Mouse (Mus musculus): Measurements from ENCODE around the gene Scyl1. TPM values are rescaled to one million over a fixed set of nuclear protein-coding genes. Genes with fewer than 3 reads are reported as not detected.

The Scyl1 gene
- polyA plus RNA-seq, 1 experiment from 2014 or later = 65.8 TPM

DNA sequence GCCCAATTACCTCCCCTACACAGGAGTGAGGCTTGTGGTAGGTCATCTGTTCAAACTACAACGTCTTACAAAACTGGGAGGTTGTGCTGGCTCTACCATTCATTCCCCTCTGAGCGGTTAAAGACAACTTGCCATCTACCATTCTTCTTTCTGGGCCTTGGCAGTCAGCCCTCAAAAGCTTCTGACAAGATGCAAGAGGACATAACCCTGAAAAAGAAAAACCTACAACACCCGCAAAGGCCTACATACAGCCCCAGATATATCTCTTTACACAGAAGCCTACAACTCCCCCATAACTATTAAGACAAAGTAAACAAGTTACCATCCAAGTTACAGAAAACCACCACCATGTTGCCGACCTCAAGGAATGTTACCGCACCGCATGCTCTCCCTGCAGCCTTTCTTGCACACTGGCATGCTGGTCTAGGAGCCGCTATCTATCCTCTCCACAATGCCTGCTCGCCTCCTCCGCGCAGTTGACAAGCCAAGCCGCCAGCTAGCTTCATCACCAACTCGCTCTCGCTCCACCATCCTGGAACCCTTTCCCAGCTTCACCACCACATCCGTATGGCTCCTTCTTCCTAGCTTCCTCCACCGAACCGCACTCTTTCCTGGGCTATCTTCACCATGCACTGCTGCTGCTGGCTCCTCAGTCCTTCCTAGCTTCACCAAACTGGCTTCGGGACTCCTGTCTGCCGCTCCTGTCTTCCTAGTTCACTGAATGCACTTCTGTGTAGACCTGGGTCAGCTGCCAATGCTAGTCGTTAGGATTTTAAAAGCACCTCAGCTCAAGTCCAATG lies 29.6 kb upstream of the Scyl1 start:
- ATAC-seq (ENCODE audit: insufficient number of reproducible peaks, low FRiP score, low TSS enrichment, low read depth) (no peak), DNase-seq (ENCODE audit: low spot score) (peak; percentile 69)
- Histone ChIP-seq H3K27me3 (ENCODE audit: control insufficient read depth, insufficient read depth, low read length) (no peaks in the 10 kb centered on the region), H3K27ac (replicated peaks; ENCODE audit: low read depth, low read length) (0 out of 2 replicates have a peak overlapping the region, but pooled peaks have one; percentile 1), H3K4me2 (ENCODE audit: low read depth, severe bottlenecking) (peak overlapping the region; percentile 66), H3K9ac (ENCODE audit: low read length) (peak overlapping the region; percentile 80), H3K4me1 (ENCODE audit: control insufficient read depth, insufficient read depth, low read length) (peaks cover 19% of the 10 kb centered on the region), H3K9me3 (ENCODE audit: control insufficient read depth, low read length) (no peaks in the 10 kb centered on the region), H3K36me3 (ENCODE audit: control insufficient read depth, insufficient read depth, low read length) (peaks cover 15% of the 10 kb centered on the region), H3K4me3 (ENCODE audit: low read depth, low read length) (peak overlapping the region; percentile 63)
- WGBS = 0% methylated on average over 19 of the region's 19 CpGs

DNA sequence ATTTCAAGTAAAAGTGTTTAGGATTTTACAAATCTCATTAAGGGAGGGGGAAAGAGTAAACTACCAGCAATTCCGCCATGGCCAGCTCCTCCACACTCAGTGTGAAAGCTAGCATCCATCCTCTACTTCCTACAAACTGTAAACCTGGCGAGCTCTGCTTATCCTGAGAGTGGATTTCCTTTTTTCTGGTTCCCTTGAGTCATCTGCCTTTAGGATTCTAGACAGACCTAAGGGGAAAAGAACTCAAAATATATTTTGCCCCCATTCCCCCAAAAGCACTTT lies 29.1 kb upstream of the Scyl1 start:
- H3K4me1 ChIP-seq (ENCODE audit: control insufficient read depth, insufficient read depth, low read length) = peaks cover 18% of the 10 kb centered on the region

DNA sequence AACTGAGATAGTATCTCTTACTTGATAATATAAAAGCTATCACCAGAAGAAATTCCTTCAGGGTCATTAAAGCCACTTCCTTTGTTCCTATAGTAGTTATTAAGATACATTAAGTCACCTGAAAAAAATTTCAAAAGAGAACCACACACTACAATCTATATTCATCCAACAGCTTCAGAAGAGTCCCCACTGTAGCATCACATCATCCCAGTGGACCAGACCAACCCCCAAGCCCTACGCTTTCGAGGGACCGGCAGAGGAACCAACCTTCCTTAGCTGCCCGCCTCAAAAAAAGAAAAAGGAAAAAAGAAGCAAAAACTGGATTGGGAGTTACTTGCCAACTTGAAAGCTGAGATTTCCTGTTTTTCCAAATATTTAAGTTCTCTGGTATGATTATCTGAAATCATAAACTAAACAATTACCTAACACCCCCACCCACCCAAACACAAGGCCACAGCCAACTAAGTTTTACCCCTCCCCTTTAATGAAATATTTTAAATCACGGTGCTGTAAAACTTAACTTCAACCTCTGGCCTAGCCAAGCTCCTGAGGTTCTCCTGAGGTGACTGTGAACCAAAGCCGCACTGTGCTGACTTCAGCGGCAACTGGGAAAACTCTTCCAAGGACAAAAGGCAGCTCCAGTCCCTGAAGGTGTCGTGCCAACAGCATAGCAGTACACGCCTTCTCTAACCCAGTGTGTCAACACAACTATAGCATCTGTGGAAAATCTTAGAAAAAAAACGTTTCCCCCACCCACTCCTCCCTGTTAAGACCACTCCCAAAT lies 28.5 kb upstream of the Scyl1 start:
- ATAC-seq (ENCODE audit: insufficient number of reproducible peaks, low FRiP score, low TSS enrichment, low read depth) (no peak), DNase-seq (ENCODE audit: low spot score) (peak; percentile 56)
- Histone ChIP-seq H3K4me3 (ENCODE audit: low read depth, low read length) (peak overlapping the region; percentile 63), H3K4me2 (ENCODE audit: low read depth, severe bottlenecking) (peak overlapping the region; percentile 66), H3K9me3 (ENCODE audit: control insufficient read depth, low read length) (no peaks in the 10 kb centered on the region), H3K27me3 (ENCODE audit: control insufficient read depth, insufficient read depth, low read length) (no peaks in the 10 kb centered on the region), H3K4me1 (ENCODE audit: control insufficient read depth, insufficient read depth, low read length) (peaks cover 16% of the 10 kb centered on the region), H3K9ac (ENCODE audit: low read length) (peak overlapping the region; percentile 80), H3K27ac (replicated peaks; ENCODE audit: low read depth, low read length) (no peak overlapping the region), H3K36me3 (ENCODE audit: control insufficient read depth, insufficient read depth, low read length) (peaks cover 17% of the 10 kb centered on the region)
- WGBS = under 1% methylated on average over 10 of the region's 10 CpGs

More for the DNA sequence above, 29.1 kb upstream of the Scyl1 start:
- peak overlapping the region; percentile 66 for H3K4me2 ChIP-seq (ENCODE audit: low read depth, severe bottlenecking)
- H3K27me3 ChIP-seq (ENCODE audit: control insufficient read depth, insufficient read depth, low read length) = no peaks in the 10 kb centered on the region
- 0% methylated on average over 2 of the region's 2 CpGs for WGBS
- DNase-seq (ENCODE audit: low spot score) = no peak
- no peaks in the 10 kb centered on the region for H3K9me3 ChIP-seq (ENCODE audit: control insufficient read depth, low read length)
- peaks cover 16% of the 10 kb centered on the region for H3K36me3 ChIP-seq (ENCODE audit: control insufficient read depth, insufficient read depth, low read length)
- peak overlapping the region; percentile 80 for H3K9ac ChIP-seq (ENCODE audit: low read length)
- H3K4me3 ChIP-seq (ENCODE audit: low read depth, low read length) = peak overlapping the region; percentile 63
- H3K27ac ChIP-seq (replicated peaks; ENCODE audit: low read depth, low read length) = 0 out of 2 replicates have a peak overlapping the region, but pooled peaks have one; percentile 1
- ATAC-seq (ENCODE audit: insufficient number of reproducible peaks, low FRiP score, low TSS enrichment, low read depth) = no peak

DNA sequence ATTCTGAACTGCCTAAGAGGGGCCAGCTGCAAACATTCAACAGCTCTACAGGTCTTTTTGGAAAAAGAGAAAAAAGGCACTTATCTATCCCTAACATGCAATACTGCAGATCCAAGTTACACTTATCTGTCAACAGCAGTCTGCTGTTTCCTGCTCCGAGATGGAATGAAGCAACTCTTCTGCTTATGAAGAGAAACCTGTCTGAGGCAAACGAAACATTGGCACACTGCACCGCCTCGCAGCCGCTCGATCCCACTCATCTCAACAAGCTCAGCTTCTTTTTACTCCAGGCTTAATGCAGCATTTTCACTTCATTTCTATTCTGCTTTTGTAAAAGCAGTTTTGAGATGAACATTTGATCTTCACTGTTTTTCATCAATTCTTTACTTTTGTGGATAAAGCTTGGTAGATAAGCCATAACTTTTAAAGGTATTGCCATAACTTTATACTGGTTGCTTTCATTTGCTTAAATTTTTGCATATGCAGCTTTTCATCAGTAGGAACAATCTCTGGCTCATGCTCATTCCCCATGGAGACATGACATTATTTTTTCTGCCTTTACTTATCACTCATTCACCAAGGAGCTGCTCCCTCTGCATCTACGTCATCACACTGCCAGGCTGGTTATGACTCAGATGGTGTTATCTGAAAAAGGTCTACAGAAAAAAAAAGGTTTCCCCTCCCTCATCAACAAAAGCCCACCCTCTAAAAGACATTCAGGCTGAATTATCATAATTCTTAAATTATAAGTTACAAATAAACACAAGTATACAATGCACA lies 27.7 kb upstream of the Scyl1 start:
- 25% methylated on average over 7 of the region's 7 CpGs for WGBS
- H3K4me3 ChIP-seq (ENCODE audit: low read depth, low read length) = peak overlapping the region; percentile 63
- H3K9ac ChIP-seq (ENCODE audit: low read length) = peak overlapping the region; percentile 38
- peaks cover 17% of the 10 kb centered on the region for H3K36me3 ChIP-seq (ENCODE audit: control insufficient read depth, insufficient read depth, low read length)
- DNase-seq (ENCODE audit: low spot score) = peak; percentile 48
- peaks cover 7% of the 10 kb centered on the region for H3K4me1 ChIP-seq (ENCODE audit: control insufficient read depth, insufficient read depth, low read length)
- no peak for ATAC-seq (ENCODE audit: insufficient number of reproducible peaks, low FRiP score, low TSS enrichment, low read depth)
- no peaks in the 10 kb centered on the region for H3K9me3 ChIP-seq (ENCODE audit: control insufficient read depth, low read length)
- peak overlapping the region; percentile 66 for H3K4me2 ChIP-seq (ENCODE audit: low read depth, severe bottlenecking)
- H3K27me3 ChIP-seq (ENCODE audit: control insufficient read depth, insufficient read depth, low read length) = no peaks in the 10 kb centered on the region
- no peak overlapping the region for H3K27ac ChIP-seq (replicated peaks; ENCODE audit: low read depth, low read length)

DNA sequence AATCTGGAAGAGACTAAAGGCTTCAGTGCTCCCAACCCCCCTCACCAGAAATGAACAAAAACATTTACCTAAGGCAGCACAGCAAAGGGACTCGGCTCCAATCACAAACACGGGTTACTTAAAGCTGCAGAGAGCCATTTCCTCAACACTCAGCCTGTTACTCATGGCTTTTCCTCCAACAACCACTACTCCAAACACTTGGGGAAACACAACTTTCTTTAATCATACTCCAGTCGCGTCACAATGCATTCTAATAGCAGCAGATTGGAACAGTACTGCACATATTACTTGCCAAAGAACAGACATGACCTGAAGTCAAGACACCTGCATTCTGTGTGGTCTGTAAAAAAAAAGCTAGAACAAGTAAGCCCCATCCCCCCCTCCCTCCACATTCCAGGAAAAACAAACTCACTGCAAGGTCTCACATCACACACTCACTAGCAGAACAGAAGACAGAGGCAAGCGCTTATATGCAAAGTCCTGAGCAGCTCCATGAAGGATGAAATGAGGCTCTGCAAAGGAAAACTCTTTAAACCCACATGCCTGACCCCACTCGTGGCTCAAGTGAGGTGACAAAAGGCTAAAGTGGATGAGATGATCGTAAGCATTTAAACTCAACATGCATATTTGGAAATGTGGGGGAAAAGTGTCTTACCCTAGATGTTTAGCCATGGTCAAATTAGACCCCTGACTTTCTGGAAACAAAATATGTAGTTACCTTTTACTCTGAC lies 26.3 kb upstream of the Scyl1 start:
- Histone ChIP-seq H3K36me3 (ENCODE audit: control insufficient read depth, insufficient read depth, low read length) (peaks cover 17% of the 10 kb centered on the region), H3K9me3 (ENCODE audit: control insufficient read depth, low read length) (no peaks in the 10 kb centered on the region), H3K4me3 (ENCODE audit: low read depth, low read length) (peak overlapping the region; percentile 63), H3K27me3 (ENCODE audit: control insufficient read depth, insufficient read depth, low read length) (no peaks in the 10 kb centered on the region), H3K9ac (ENCODE audit: low read length) (peak overlapping the region; percentile 51), H3K4me1 (ENCODE audit: control insufficient read depth, insufficient read depth, low read length) (peaks cover 6% of the 10 kb centered on the region), H3K27ac (replicated peaks; ENCODE audit: low read depth, low read length) (no peak overlapping the region), H3K4me2 (ENCODE audit: low read depth, severe bottlenecking) (peak overlapping the region; percentile 66)
- no peak for DNase-seq (ENCODE audit: low spot score)
- WGBS = 54% methylated on average over 7 of the region's 7 CpGs
- no peak for ATAC-seq (ENCODE audit: insufficient number of reproducible peaks, low FRiP score, low TSS enrichment, low read depth)

DNA sequence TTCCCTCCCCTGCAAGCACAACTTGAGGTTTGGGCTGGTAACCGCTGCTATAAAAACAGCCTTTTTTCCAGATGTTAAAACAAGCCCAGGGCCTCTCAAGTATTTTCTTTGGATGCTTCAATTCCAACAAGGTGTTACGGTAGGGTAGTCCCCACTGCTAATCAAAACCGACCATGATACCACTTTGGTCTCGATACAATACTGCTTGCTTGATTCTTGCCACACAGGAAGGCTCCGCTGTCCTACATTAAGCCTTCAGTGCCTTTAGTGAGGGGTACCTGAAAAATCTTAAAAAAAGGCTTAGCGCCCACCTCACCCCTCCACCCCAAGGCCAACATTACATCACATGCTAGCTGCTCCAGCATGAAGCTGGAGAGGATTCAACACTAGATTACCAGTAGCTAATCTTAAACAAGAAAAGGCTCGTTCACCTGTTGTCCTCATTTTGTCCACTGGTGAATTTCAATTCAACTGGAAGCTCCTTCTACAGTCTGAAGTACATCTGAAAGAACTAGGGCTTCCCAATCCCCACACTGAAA lies 25.4 kb upstream of the Scyl1 start:
- peaks cover 17% of the 10 kb centered on the region for H3K36me3 ChIP-seq (ENCODE audit: control insufficient read depth, insufficient read depth, low read length)
- no peak overlapping the region for H3K27ac ChIP-seq (replicated peaks; ENCODE audit: low read depth, low read length)
- 84% methylated on average over 7 of the region's 7 CpGs for WGBS

DNA sequence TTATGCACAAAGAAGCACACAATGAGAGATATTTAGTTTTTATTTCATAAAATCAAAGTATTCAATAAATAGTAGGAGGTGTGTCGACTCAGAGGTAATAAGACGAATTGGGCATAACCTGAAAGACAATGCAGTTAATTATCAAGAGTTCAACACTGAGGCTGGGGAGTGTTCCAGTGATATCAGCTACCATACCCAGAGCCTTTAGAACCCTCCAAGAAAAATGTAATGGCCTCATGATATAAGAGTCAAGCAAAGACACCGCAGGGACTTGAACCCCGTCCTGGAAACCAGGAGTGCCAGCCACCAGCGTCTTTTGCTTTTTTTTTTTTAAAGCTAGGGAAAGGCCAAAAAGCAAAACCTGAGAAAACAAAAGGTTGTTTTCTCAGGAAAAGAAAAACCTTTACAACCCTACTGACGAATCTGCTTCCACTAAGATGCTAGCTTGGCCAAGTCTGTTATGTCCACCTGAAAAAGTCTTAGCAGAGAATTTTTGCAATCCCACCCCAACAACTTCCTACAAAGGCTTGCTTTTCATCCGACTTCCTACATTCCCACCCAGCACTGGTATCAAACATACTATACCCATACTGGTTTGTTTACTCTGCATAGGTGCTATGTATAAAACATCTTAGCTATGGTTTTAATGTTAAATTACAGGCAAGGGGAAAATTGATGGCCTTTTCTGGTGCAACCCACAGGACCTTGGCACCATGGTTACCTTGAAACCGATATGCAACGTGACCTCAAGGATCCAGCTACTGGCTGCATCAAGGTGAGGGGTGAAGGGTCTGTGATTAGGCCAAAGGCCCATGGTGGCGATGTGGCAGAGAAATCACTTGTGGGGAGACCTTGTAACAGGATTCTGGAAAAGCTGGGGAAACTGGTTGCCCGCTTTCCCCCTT lies 24.7 kb upstream of the Scyl1 start:
- no peak overlapping the region for H3K27ac ChIP-seq (replicated peaks; ENCODE audit: low read depth, low read length)
- H3K9me3 ChIP-seq (ENCODE audit: control insufficient read depth, low read length) = no peaks in the 10 kb centered on the region
- H3K4me2 ChIP-seq (ENCODE audit: low read depth, severe bottlenecking) = peak overlapping the region; percentile 66; the same call in 1 of the 2 replicates
- WGBS = 80% methylated on average over 11 of the region's 11 CpGs
- 0 out of 2 replicates have a peak overlapping the region, but pooled peaks have one; percentile 63 for H3K4me3 ChIP-seq (ENCODE audit: low read depth, low read length)
- ATAC-seq (ENCODE audit: insufficient number of reproducible peaks, low FRiP score, low TSS enrichment, low read depth) (no peak), DNase-seq (ENCODE audit: low spot score) (no peak)
- H3K4me1 ChIP-seq (ENCODE audit: control insufficient read depth, insufficient read depth, low read length) = peaks cover 6% of the 10 kb centered on the region
- H3K9ac ChIP-seq (ENCODE audit: low read length) = no peak overlapping the region
- no peaks in the 10 kb centered on the region for H3K27me3 ChIP-seq (ENCODE audit: control insufficient read depth, insufficient read depth, low read length)
- H3K36me3 ChIP-seq (ENCODE audit: control insufficient read depth, insufficient read depth, low read length) = peaks cover 17% of the 10 kb centered on the region

More for the DNA sequence above, 25.4 kb upstream of the Scyl1 start:
- Histone ChIP-seq H3K9me3 (ENCODE audit: control insufficient read depth, low read length) (no peaks in the 10 kb centered on the region), H3K4me2 (ENCODE audit: low read depth, severe bottlenecking) (peak overlapping the region; percentile 66), H3K4me3 (ENCODE audit: low read depth, low read length) (peak overlapping the region; percentile 63), H3K4me1 (ENCODE audit: control insufficient read depth, insufficient read depth, low read length) (peaks cover 6% of the 10 kb centered on the region), H3K27me3 (ENCODE audit: control insufficient read depth, insufficient read depth, low read length) (no peaks in the 10 kb centered on the region), H3K9ac (ENCODE audit: low read length) (no peak overlapping the region)
- ATAC-seq (ENCODE audit: insufficient number of reproducible peaks, low FRiP score, low TSS enrichment, low read depth) = no peak
- no peak for DNase-seq (ENCODE audit: low spot score)
